Mouse (Mus musculus): ENCODE data around the gene Smoc1. TPM values are rescaled to one million over a fixed set of nuclear protein-coding genes. Genes with fewer than 3 reads are reported as not detected.

Smoc1 gene
- polyA plus RNA-seq, 1 experiment from 2014 or later: 35.2 TPM

DNA sequence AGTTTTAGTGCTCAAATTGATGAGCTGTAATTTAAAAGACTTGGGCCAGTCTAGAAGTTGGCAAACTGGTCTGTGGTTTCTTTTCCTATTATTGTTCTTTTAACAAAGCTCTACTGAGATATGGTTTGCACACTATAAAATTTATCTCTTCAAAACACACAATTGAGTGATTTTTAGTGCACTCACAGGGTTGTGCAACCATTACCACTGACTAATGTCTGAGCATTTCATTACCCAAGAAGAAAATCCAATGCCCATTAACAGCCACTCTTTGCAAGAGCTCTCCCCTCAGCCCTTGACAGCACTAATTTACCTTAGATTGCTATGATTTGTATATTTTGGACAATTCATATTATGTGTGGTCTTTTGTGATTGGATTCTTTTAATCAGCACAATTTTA is 97.2 kb downstream of the Smoc1 start:
- H3K27me3 ChIP-seq (ENCODE audit: insufficient read depth, poor library complexity, severe bottlenecking): no peaks in the 10 kb centered on the region
- H3K4me3 ChIP-seq: no peak overlapping the region
- no peaks in the 10 kb centered on the region for H3K36me3 ChIP-seq
- no peak overlapping the region for H3K27ac ChIP-seq
- no peaks in the 10 kb centered on the region for H3K9me3 ChIP-seq
- no peak for DNase-seq (ENCODE audit: low spot score)
- H3K4me1 ChIP-seq (replicated peaks): no peaks in the 10 kb centered on the region

GRCm38 (mm10) chr12:81126842-81127241 is 100.2 kb downstream of the Smoc1 start:
- H3K9me3 ChIP-seq: no peaks in the 10 kb centered on the region
- no peaks in the 10 kb centered on the region for H3K36me3 ChIP-seq
- H3K27me3 ChIP-seq (ENCODE audit: insufficient read depth, poor library complexity, severe bottlenecking): no peaks in the 10 kb centered on the region
- DNase-seq (ENCODE audit: low spot score): no peak
- H3K27ac ChIP-seq: no peak overlapping the region
- 87% methylated on average over 3 of the region's 3 CpGs for WGBS
- H3K4me3 ChIP-seq: no peak overlapping the region
- 0 out of 2 replicates have a peak, but pooled peaks cover 4% of the 10 kb centered on the region for H3K4me1 ChIP-seq (replicated peaks)

DNA sequence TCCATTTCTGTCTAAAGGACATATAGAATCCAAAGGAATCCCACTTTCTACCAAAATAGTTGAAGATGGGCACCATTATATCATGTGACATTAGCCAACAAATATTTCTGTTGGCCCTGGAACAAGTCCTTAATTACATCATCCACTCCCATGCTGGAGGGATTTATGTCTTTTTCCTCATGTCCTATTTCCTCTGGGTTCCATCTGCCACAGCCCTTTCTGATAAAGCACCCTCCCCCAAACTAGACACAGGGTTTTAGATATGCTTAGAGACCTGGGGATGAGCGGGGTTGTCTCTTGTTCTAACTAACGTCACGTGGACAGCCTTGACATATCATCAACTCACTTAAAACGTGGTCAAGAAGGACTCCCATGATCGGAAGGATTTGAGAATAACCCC is 102.1 kb downstream of the Smoc1 start:
- 91% methylated on average over 5 of the region's 5 CpGs for WGBS
- H3K27ac ChIP-seq: no peak overlapping the region
- peaks cover 18% of the 10 kb centered on the region for H3K4me1 ChIP-seq (replicated peaks)
- H3K27me3 ChIP-seq (ENCODE audit: insufficient read depth, poor library complexity, severe bottlenecking): no peaks in the 10 kb centered on the region
- H3K4me3 ChIP-seq: no peak overlapping the region
- DNase-seq (ENCODE audit: low spot score): no peak
- no peaks in the 10 kb centered on the region for H3K9me3 ChIP-seq
- H3K36me3 ChIP-seq: no peaks in the 10 kb centered on the region

DNA sequence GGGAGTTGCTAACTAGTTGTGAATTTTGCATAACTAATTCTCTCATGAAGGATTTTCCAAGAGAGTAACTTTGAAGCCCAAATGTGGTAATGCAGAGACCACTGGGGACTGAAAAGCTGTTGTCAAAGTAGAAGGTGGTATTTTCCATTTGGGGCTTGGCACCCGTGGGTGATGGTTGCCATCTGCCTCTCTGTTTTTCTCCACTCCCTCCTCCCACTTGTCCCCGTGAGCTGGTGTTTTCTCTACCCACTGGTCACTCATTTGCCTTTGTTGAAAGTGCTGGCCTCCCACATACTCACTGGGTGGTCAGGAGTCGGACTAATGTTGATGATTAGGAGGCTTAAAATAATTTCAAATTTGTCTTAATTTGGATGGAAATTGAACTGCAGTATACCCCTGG is 104.1 kb downstream of the Smoc1 start:
- Histone ChIP-seq H3K4me3 (no peak overlapping the region), H3K36me3 (peaks cover 4% of the 10 kb centered on the region; the same call in 1 of the 2 replicates), H3K27ac (no peak overlapping the region), H3K4me1 (replicated peaks) (peaks cover 27% of the 10 kb centered on the region), H3K27me3 (ENCODE audit: insufficient read depth, poor library complexity, severe bottlenecking) (no peaks in the 10 kb centered on the region), H3K9me3 (no peaks in the 10 kb centered on the region)
- 60% methylated on average over 3 of the region's 3 CpGs for WGBS
- DNase-seq (ENCODE audit: low spot score): no peak

GRCm38 (mm10) chr12:81131114-81131513 is 104.5 kb downstream of the Smoc1 start:
- Histone ChIP-seq H3K4me1 (replicated peaks) (peaks cover 27% of the 10 kb centered on the region), H3K4me3 (no peak overlapping the region), H3K9me3 (no peaks in the 10 kb centered on the region), H3K27ac (no peak overlapping the region), H3K36me3 (peaks cover 8% of the 10 kb centered on the region; the same call in 1 of the 2 replicates), H3K27me3 (ENCODE audit: insufficient read depth, poor library complexity, severe bottlenecking) (no peaks in the 10 kb centered on the region)
- DNase-seq (ENCODE audit: low spot score): no peak
- 82% methylated on average over 4 of the region's 4 CpGs for WGBS

DNA sequence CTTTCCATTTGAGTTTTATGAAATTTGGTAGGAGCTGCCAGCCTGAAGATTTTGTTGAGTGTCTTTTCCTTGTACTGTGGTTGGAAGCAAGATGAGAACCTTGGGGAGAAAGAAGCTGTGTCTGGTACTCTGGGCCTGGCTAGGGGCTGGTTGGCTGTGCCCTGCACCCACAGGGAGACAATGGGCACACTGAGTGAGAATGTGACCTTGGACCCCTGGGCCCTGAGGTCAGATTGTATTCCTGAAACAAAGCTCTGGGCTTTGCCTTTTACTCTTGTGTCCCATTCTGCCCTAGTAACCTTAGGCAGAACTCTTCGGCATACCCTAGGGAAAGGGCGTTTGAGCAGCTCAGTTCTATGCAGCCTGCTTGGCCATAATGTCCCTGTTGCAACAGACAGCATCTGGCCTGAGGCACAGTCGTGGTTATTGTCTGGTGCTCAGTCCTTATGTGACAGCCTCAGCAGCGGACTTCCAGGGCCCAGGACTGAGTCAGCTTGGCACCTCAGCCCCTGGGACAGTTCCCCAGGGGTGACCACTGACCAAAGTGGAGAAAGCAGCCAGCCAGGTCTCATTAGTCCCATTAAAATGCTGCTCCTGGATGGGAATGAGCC is 106.6 kb downstream of the Smoc1 start:
- Histone ChIP-seq H3K4me3 (no peak overlapping the region), H3K9me3 (no peaks in the 10 kb centered on the region), H3K4me1 (replicated peaks) (peaks cover 27% of the 10 kb centered on the region), H3K27ac (peak overlapping the region; percentile 70), H3K36me3 (peaks cover 21% of the 10 kb centered on the region; the same call in 1 of the 2 replicates), H3K27me3 (ENCODE audit: insufficient read depth, poor library complexity, severe bottlenecking) (no peaks in the 10 kb centered on the region)
- 25% methylated on average over 4 of the region's 4 CpGs for WGBS
- peak; percentile 24 for DNase-seq (ENCODE audit: low spot score)

GRCm38 (mm10) chr12:81138217-81138616 is 111.6 kb downstream of the Smoc1 start:
- H3K27ac ChIP-seq: no peak overlapping the region
- whole genome bisulfite sequencing: 93% methylated on average over 6 of the region's 6 CpGs
- H3K4me1 ChIP-seq (replicated peaks): peaks cover 30% of the 10 kb centered on the region
- H3K9me3 ChIP-seq: no peaks in the 10 kb centered on the region
- H3K27me3 ChIP-seq (ENCODE audit: insufficient read depth, poor library complexity, severe bottlenecking): peaks cover 40% of the 10 kb centered on the region
- no peak for DNase-seq (ENCODE audit: low spot score)
- peaks cover 34% of the 10 kb centered on the region for H3K36me3 ChIP-seq
- no peak overlapping the region for H3K4me3 ChIP-seq

GRCm38 (mm10) chr12:81139463-81139862 is 112.9 kb downstream of the Smoc1 start:
- Histone ChIP-seq H3K4me1 (replicated peaks) (peaks cover 24% of the 10 kb centered on the region), H3K4me3 (no peak overlapping the region), H3K27ac (no peak overlapping the region), H3K36me3 (peaks cover 33% of the 10 kb centered on the region), H3K27me3 (ENCODE audit: insufficient read depth, poor library complexity, severe bottlenecking) (peaks cover 51% of the 10 kb centered on the region), H3K9me3 (no peaks in the 10 kb centered on the region)
- WGBS: 87% methylated on average over 6 of the region's 6 CpGs
- no peak for DNase-seq (ENCODE audit: low spot score)

- Histone ChIP-seq H3K27me3 (ENCODE audit: insufficient read depth, poor library complexity, severe bottlenecking) (peaks cover 61% of the 10 kb centered on the region), H3K9me3 (no peaks in the 10 kb centered on the region), H3K4me1 (replicated peaks) (peaks cover 35% of the 10 kb centered on the region), H3K4me3 (no peak overlapping the region), H3K27ac (peak overlapping the region; percentile 74), H3K36me3 (peaks cover 29% of the 10 kb centered on the region)
- 43% methylated on average over 9 of the region's 9 CpGs for WGBS
- peak; percentile 35 for DNase-seq (ENCODE audit: low spot score)
Measured at GRCm38 (mm10) chr12:81140594-81141328, 114.2 kb downstream of the Smoc1 start.

DNA sequence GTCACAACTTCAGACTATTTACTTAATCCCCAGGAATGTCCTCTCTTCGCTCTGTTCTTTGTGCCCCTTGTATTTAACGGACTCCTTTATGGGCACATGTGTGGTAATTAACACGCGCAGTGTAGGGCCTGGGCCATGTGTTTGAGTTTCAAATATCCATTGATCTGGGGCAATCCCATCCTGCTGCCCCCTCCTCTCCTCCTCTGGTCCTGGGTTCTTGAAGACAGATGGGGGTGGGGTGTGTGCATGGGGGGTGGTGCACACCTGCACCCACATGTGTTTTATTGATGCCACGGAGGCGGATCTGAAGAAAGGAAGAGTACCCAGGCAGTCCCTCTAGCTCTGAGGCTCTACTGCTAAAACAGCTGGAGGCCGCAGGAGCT is 114.7 kb downstream of the Smoc1 start:
- DNase-seq (ENCODE audit: low spot score): peak; percentile 30
- peaks cover 61% of the 10 kb centered on the region for H3K27me3 ChIP-seq (ENCODE audit: insufficient read depth, poor library complexity, severe bottlenecking)

GRCm38 (mm10) chr12:81142231-81142630 is 115.6 kb downstream of the Smoc1 start:
- Histone ChIP-seq H3K36me3 (peaks cover 22% of the 10 kb centered on the region), H3K27ac (peak overlapping the region; percentile 50; the same call in 1 of the 2 replicates), H3K4me1 (replicated peaks) (peaks cover 49% of the 10 kb centered on the region), H3K4me3 (no peak overlapping the region), H3K9me3 (no peaks in the 10 kb centered on the region), H3K27me3 (ENCODE audit: insufficient read depth, poor library complexity, severe bottlenecking) (peaks cover 61% of the 10 kb centered on the region)
- DNase-seq (ENCODE audit: low spot score): no peak
- 90% methylated on average over 3 of the region's 3 CpGs for WGBS

More for the DNA sequence above, 114.7 kb downstream of the Smoc1 start:
- Histone ChIP-seq H3K36me3 (peaks cover 26% of the 10 kb centered on the region), H3K4me1 (replicated peaks) (peaks cover 41% of the 10 kb centered on the region), H3K4me3 (no peak overlapping the region), H3K27ac (peak overlapping the region; percentile 74), H3K9me3 (no peaks in the 10 kb centered on the region)
- 43% methylated on average over 7 of the region's 7 CpGs for WGBS

DNA sequence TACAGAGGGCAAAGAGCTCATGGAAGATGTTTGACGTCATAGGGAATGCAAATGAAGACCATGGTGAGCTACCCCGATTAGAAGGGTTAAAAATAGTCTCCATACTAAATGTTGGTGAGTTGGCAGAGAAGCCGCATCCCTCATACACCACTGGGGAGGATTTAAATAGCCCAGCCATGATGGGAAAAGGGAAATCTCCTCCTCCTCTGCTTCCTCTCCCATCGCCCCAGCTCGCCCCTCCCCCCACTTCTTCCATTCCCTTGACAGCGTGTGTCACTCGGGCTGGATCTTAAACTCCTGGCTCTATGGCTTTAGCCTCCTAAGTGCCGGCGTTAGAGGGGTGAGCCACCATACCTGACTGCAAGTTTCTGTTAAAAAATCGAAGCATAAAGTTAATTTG is 117.6 kb downstream of the Smoc1 start:
- H3K4me1 ChIP-seq (replicated peaks): peaks cover 56% of the 10 kb centered on the region
- H3K27ac ChIP-seq: no peak overlapping the region
- 44% methylated on average over 10 of the region's 10 CpGs for WGBS
- H3K36me3 ChIP-seq: peaks cover 4% of the 10 kb centered on the region
- no peak for DNase-seq (ENCODE audit: low spot score)
- peaks cover 80% of the 10 kb centered on the region for H3K27me3 ChIP-seq (ENCODE audit: insufficient read depth, poor library complexity, severe bottlenecking)
- no peaks in the 10 kb centered on the region for H3K9me3 ChIP-seq
- no peak overlapping the region for H3K4me3 ChIP-seq

DNA sequence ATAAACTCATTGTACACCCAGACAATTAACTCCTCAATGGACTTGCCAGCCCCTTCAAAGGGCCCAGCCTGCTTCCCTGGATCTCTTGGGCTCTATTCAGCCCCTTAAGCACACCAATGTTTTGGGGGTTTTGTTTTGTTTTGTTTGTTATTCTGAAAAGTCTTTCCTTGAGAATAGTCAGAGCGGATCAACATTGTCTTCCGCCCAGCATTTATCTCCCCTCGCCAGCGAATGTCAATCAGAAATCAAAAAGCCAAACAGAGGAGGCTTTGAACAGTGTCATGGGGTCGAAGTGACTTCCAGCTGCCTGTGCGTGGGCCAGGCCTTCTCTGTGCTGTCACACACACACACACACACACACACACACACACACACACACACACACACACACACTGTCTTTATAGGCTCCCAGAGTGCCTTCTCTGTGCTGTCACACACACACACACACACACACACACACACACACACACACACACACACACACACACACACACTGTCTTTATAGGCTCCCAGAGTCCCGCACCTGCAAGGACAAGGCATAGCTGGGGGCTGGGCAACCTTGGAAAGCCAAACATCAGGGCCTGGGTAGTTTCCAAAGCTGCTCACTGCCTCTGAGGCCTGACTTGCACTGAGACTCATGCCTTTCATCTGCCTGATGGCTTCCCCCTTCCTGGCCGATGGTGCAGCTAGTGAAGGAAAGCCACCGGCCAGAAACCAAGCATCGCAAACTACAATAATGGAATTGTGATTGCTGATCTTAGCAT is 120.0 kb downstream of the Smoc1 start:
- Histone ChIP-seq H3K4me1 (replicated peaks) (peaks cover 50% of the 10 kb centered on the region), H3K9me3 (no peaks in the 10 kb centered on the region), H3K36me3 (0 out of 2 replicates have a peak, but pooled peaks cover under 1% of the 10 kb centered on the region), H3K4me3 (no peak overlapping the region), H3K27ac (peak overlapping the region; percentile 82), H3K27me3 (ENCODE audit: insufficient read depth, poor library complexity, severe bottlenecking) (peaks cover 75% of the 10 kb centered on the region)
- WGBS: 16% methylated on average over 10 of the region's 10 CpGs
- DNase-seq (ENCODE audit: low spot score): peak; percentile 68

All from hindbrain, embryonic 10.5 days (tissue).